Mouse (Mus musculus): ENCODE results near the gene Fgfr2. TPM values are rescaled to one million over a fixed set of nuclear protein-coding genes. Genes with fewer than 3 reads are reported as not detected.
"Not testable (repeated sequence)": the region's sequence is repeated elsewhere in the genome, so short reads cannot be mapped to it uniquely, and the experiment has no call there.

The Fgfr2 gene
- total RNA-seq, 2 experiments from 2014 or later: 1.7 to 3.7 TPM

DNA sequence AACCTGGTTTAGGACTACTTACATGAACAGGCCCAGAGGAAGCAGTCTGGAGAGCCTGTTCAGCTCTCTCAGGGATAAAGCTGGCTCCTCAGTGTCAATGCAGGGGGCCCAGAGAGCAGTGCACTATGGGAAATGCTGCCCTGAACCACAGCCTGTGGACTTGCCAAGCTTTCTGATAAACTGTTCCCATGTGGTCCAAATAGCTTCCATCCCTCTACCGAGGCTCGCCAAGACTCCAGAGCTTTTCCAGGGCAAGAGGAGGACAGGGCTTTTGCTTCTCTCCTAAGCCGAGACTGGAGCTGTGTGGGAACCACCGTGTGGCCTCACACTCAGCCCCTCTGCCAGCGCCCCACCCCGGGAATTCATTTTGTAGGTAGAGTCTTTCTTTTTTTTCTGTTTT, 2444.7 kb downstream of the Fgfr2 start:
- no peak for ATAC-seq (replicated peaks; ENCODE audit: low FRiP score, poor library complexity, severe bottlenecking)

DNA sequence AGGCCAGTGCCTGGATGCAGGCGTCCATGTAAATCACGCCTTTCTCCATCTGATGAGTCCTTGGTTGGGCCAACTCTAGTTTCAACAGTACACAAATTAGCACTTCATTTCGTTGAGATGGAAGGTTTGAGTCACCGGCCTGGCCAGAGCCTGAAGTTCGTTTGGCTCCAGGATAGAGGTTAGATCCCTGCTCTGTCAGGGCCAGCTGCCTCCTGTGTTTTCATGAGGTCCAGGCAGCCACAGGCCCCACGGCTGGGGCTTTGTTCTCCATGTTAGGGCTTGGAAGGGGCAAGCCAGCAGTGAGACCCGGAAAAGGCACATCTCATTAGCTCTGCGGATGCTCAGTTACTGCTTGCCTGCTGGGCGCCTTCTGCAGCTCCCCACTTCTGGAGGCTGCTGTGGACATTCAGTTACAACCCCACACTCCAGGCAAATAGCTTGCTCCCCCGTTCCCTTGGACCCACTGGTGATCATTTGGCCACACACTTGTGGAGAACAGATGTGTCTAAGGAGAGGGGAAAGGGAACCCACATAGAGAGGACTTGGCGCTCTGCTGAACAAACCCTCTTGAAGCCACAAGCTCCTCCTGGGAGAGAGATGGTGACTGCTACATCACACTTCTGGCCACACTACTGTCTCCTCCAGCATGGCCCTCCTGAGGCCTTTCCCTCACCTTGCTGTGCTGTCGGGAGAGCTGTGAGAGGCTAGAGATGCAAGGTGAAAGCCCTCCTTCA, 2445.4 kb downstream of the Fgfr2 start:
- no peak for ATAC-seq (replicated peaks; ENCODE audit: low FRiP score, poor library complexity, severe bottlenecking)

DNA sequence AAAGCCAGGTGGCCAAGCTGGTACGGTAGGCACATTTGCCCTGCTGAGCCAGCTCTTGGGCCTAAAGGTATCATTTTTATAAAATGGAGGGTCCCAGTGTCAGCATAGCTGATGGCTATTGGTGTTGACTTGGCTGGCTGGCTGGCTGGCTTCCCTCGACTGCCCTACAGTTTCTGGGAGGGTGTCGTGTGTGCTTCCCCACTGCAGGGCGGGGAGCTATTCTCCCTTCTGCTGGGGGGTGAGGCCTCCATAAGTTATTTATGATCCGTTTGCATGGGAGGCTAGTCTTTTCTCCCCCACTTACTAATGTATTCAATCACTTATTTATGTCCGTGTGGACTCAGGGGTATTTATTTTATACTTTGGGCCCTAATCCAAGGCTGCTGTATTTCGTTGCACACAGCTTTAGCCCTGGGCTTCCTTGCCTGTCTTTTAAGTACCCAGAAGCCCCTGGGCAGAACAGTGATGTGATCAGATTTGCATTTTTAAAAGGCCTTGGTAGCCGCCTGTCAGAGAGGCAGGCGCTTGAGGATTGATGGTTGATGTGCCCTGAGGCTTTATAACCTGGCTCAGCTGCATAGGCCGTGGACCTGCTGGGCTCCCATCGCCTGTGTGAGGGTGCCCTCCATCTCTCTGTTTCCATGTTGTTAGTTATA, 2446.1 kb downstream of the Fgfr2 start:
- ATAC-seq (replicated peaks; ENCODE audit: low FRiP score, poor library complexity, severe bottlenecking): no peak

GRCm38 (mm10) chr7:130674526-130674925, 2448.6 kb downstream of the Fgfr2 start:
- no peak for ATAC-seq (replicated peaks; ENCODE audit: low FRiP score, poor library complexity, severe bottlenecking)

DNA sequence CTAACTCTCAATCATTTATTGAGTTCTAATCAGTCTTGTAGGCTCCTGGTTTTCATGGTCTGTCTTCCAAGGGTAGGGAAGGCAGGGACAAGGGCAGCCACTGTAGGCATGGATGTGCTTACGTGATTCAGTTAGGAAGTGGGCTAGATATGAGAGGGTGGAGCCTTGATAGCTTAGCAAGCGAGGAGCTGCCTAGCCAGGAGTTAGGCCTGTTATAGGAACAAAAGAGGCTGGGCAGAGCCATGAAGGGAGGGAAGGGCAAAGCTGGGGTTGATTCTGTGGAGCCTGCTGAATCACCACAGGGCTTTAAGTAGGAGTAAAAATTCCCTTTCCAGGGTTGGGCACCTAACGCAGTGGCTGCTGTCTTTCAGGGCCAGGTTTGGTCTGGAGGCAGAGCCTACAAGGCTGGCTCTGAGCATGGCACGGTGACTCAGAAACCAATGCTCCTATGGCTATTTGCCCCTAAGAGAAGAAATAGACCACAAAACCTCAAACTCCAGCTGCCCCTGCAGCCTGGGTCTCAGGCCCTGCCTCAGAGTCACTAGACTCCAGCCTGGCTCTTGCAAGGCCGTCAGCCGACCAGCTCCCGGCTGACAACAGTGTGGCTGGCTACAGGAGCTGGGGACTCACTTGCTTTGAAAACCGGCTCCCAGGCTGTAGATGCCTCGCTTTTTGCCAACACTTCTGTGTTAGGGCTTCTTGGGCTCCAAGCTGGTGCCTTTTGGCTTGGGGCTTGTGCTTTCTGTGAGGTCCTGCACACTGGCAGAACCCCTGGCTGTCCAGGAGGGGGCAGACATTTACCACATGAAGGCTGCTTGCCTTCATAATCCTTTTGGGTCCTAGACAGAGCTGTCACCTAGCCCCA, 2449.7 kb downstream of the Fgfr2 start:
- ATAC-seq (replicated peaks; ENCODE audit: low FRiP score, poor library complexity, severe bottlenecking): no peak

DNA sequence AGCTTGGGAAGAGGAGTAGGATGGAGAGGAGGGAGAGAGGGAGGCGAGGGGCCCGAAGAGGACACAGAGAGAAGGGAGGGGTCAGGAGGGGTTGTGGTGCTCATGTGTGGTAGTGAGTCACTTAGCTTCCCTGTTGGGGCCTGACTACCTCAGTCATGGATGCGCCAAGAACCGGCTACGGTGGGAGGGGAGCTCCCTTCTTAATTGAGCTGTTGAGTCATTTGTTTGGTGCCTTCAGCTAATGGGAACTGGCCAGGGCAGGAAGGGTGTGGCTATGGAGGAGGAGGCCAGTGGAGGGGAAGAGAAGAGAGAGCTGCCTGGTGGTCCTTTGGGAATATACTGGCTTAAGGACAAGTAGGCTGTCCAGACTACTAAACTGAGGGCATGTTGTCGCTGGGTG, 2451.8 kb downstream of the Fgfr2 start:
- no peak for ATAC-seq (replicated peaks; ENCODE audit: low FRiP score, poor library complexity, severe bottlenecking)

- ATAC-seq (replicated peaks; ENCODE audit: low FRiP score, poor library complexity, severe bottlenecking): no peak
Observed at GRCm38 (mm10) chr7:130670358-130670757, 2452.8 kb downstream of the Fgfr2 start.

DNA sequence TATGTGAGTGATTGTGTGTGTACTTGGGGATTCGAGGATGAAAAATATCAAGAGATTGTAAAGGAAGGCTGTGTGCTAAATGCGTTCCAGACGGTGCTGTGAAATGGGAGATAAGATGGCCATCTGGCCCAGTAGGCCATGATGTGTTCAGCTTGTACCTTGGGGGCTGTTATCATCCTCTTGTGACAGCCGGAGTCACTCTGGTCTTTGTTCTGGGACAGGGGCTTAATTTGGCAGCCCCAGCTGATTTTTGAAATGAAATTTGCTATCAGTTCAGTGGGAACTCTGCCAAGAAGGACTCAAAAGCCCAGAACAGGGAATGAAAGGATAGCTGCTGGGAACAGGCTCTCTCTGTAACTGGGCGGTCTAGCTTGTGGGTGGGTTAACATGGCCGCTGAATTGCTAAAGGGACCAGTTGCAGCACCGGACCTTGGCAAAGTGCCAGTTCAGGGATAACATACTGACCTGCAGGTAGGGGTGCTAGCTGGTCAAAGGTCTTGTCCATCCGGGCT, 2453.7 kb downstream of the Fgfr2 start:
- ATAC-seq (replicated peaks; ENCODE audit: low FRiP score, poor library complexity, severe bottlenecking): no peak

- ATAC-seq (replicated peaks; ENCODE audit: low FRiP score, poor library complexity, severe bottlenecking): no peak
Observed at GRCm38 (mm10) chr7:130668729-130669281, 2454.3 kb downstream of the Fgfr2 start.

DNA sequence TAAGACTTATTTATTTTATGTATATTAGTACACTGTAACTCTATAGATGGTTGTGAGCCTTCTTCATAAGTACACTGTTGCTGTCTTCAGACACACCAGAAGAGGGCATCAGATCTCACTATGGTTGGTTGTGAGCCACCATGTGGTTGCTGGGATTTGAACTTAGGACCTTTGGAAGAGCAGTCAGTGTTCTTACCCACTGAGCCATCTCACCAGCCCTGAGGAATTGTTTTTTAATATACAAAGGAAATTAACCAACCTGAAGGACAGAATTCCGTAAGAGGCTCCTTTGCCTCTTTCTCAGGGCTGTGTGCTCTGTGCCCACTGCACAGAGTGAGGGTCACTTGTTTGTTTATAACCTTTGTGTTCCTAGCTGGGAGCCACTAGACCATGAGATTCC, 2455.1 kb downstream of the Fgfr2 start:
- ATAC-seq (replicated peaks; ENCODE audit: low FRiP score, poor library complexity, severe bottlenecking): not testable (repeated sequence)

- no peak for ATAC-seq (replicated peaks; ENCODE audit: low FRiP score, poor library complexity, severe bottlenecking)
Observed at GRCm38 (mm10) chr7:130665358-130665757, 2457.8 kb downstream of the Fgfr2 start.

- no peak for ATAC-seq (replicated peaks; ENCODE audit: low FRiP score, poor library complexity, severe bottlenecking)
Observed at GRCm38 (mm10) chr7:130664629-130665028, 2458.5 kb downstream of the Fgfr2 start.

- no peak for ATAC-seq (replicated peaks; ENCODE audit: low FRiP score, poor library complexity, severe bottlenecking)
Observed at GRCm38 (mm10) chr7:130664037-130664436, 2459.1 kb downstream of the Fgfr2 start.

DNA sequence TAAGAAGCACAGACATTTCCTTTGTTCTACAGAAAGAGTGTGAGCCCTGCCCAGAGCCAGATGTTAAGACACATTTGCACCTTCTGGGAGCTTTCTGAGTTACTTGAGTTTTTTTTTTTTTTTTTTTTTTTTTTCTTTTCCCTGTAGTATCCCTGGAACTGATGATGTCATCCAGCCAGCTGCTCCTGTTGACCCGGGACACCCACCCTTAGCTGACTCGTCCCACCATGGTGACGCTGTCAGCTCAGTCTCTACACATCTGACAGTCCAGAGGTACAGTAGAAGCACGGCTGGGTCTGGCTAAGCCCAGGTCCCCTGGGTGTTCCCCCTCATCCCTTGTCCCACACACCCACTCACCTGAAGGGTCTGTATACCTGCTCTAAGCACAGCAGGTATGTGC, 2460.3 kb downstream of the Fgfr2 start:
- no peak for ATAC-seq (replicated peaks; ENCODE audit: low FRiP score, poor library complexity, severe bottlenecking)

- no peak for ATAC-seq (replicated peaks; ENCODE audit: low FRiP score, poor library complexity, severe bottlenecking)
Observed at GRCm38 (mm10) chr7:130662250-130662649, 2460.9 kb downstream of the Fgfr2 start.

GRCm38 (mm10) chr7:130659129-130659528, 2464.0 kb downstream of the Fgfr2 start:
- ATAC-seq (replicated peaks; ENCODE audit: low FRiP score, poor library complexity, severe bottlenecking): no peak

DNA sequence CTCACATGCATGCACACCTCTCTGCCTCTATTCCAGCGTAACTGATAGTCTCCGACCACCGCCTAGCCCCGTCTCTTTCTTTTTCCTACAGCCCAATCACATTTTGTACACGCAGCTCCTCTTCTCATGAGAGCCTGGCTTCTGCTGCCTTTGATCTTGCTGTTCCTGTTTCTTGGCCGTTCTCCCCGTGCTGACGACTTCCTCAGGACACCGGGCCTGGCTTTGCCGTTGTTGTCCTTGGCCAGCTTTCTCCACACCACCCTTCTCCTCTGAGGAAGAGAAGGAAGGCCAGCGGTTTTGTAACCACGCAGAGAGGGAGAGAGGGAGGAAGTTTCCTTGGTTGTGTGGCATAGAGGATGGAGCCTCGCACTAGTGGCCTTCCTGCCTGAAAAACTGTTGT, 2465.4 kb downstream of the Fgfr2 start:
- no peak for ATAC-seq (replicated peaks; ENCODE audit: low FRiP score, poor library complexity, severe bottlenecking)

DNA sequence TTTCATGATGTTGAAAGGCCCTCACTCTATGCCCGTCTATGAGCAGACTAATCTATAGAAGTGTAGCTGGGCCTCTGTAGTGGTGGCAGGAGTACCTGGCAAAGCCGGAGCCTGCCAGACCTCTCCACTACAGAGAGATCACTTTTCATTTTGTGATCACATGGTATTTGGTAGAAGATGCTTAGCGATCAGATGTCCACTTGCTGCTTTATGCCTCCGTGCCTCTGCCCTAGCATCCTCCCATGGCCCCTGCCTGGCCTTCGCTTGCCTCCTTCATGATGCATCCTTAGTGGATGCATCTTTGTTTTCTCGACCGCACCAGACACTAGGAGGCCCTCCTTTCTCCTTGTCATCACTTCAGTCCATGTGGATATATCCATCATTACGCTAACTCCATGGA, 2466.2 kb downstream of the Fgfr2 start:
- ATAC-seq (replicated peaks; ENCODE audit: low FRiP score, poor library complexity, severe bottlenecking): no peak

DNA sequence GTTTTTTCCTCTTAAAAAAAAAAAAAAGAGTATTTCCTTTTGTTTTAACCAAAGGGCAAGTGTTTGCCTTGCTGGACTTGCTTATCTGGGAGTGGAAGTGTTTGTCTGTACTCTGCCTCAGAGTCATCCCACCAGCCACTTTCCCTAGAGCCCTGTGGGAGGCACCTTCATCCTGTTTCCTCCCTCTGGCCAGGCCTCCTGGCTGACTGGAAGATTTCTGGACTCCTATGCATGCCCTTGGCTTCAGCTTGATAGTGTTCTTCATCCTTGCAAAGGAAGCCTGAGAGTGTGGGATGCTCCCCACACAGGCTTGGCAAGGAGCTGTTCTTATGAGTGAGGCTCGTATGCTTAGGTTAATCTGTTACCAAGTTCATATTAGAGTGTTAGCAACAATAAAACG, 2468.6 kb downstream of the Fgfr2 start:
- no peak for ATAC-seq (replicated peaks; ENCODE audit: low FRiP score, poor library complexity, severe bottlenecking)

DNA sequence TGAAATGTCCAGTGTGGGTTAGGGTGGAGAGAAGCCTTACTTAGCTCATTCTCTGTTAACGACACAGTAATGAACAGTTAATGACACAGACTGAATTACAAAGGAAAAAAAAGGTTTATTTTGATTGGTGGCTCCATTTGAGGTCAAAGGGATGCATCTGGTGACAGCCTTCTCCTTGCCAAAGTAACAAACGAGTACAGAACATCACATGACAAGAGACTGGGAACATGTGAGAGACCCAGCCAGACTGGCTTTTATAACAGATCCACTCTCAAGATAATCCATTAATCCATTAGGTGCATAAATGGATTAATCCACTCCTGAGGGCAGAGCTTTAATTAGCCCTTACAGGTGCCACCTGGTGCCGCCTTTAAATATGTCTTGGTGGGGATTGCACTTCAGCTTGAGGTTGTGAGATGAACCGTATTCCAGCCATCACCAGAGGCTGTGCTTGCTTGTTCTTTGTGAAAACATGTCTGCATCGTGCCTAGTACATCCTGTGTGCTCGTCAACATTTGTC, 2470.1 kb downstream of the Fgfr2 start:
- ATAC-seq (replicated peaks; ENCODE audit: low FRiP score, poor library complexity, severe bottlenecking): no peak
